Mouse (Mus musculus) heart, adult 2 months (tissue): ENCODE results near the gene Fgf10.

Source experiments
- CTCF ChIP-seq: fragments of 200-600 bp; IDR thresholded peaks from 2 replicates; pipeline ENCODE4 v1.8.1; 2022; ENCODE audit warnings: antibody characterized with exemption, mild to moderate bottlenecking, moderate library complexity
- EP300 ChIP-seq: fragments of 200-500 bp; IDR thresholded peaks from 2 replicates; pipeline ENCODE4 v1.6.1; 2011; ENCODE audit warnings: low read depth, low read length, control low read depth; ENCODE audit not compliant: insufficient read depth

- TF ChIP-seq CTCF: no peak
- TF ChIP-seq EP300: no peak
Measured at GRCm38 (mm10) chr13:118658031-118658430, 11.6 kb upstream of the Fgf10 start.
